Mouse (Mus musculus) heart, adult 11 months (tissue): ENCODE measurements around the gene Iqck.

Experiments
- DNase-seq: peaks from one replicate; pipeline ENCODE4 v3.0.0; 2022

Iqck gene

DNA sequence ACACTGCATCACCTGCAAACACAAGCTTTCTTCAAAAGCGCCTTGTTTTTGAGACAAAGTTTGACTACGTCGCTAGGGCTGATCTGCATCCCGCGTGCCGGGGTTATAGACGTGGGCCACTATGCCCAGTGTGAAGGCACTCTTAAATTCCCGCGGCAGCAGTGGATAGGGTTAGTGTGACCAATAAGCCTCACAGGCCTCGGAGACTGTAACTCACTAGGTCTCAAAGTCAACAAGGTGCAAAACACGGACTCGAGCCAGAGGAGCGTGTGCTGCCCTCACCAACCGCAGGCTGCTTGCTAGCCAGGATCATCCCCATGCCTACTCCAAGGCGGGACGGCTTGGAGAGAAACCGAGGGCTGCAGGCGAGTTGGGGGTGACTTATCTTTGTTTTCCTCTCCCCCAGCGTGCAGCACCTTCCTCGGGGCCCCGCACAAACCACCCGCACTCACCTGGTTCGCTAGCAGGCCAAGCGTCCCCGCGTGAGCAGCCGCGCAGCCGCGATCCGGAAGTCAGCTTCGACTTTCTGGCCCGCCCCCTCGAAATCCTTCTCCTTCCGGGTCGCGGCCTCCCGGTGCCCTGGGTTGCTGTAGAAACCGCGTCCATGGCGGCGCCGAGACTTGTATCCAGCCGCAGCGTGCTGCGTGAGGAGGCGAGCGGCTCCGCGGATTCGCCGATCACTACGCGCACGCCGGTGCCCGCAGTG, at the start of gene Iqck:
Iqck (plus strand) TSS at position 582 of the 706 bp plus-strand sequence.
- DNase-seq = peak; percentile 99

DNA sequence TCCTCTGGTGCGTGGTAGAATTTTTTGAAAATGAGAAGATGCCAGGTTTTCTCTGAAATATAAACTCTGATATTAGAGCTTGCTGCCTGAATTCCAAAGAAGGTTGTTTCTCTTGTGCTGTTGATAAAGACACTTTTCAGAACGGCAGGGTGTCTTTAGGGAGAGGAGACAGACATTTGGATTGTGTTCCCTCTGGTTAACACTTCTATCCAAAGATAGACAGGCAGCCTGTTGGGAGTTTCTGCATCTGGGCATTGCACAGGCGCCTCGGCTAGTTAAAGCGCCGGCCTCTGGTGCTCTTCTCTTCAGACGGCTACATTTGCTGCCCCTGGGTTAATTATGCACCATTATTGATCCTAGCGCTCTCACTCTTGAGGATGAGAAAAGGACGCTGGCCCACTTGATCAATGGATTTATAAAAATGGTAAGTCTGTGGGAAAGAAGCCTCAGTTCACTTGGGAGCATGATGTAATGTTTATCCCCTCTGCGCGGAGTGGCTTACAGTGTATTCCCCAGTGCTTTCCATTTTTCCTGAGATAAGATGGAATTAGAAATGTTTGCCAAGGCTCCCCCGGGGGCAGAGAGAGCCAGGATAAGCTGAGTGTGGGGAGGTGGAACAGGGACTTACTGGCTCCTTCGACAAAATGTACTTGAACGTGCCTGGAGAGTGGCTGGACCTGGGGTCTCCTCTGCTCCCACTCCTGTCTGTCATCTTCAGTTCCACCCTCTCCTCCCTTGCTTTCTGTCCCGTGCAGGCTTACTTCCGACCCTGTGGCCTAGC, 48.7 kb upstream of the Iqck start:
- peak; percentile 96 for DNase-seq

DNA sequence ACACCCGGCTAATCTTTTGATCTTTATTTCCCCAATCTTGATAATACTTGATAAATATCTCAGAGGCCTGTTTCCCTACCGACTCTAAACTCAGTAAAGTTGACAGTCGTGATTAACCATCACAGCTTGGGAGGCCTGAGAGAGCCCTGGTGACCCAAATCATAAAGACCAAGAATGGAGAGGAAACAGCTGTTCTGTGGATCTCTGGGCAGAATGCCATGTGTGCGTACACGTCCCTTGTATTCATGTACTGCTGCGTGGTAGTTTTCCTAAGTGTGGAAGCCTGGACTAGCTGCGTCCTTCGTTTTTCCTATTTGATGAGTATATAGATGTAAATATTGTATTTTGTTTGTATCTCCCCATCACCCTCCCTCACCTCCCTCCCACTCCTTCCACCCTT, 47.7 kb upstream of the Iqck start:
- peak; percentile 93 for DNase-seq

DNA sequence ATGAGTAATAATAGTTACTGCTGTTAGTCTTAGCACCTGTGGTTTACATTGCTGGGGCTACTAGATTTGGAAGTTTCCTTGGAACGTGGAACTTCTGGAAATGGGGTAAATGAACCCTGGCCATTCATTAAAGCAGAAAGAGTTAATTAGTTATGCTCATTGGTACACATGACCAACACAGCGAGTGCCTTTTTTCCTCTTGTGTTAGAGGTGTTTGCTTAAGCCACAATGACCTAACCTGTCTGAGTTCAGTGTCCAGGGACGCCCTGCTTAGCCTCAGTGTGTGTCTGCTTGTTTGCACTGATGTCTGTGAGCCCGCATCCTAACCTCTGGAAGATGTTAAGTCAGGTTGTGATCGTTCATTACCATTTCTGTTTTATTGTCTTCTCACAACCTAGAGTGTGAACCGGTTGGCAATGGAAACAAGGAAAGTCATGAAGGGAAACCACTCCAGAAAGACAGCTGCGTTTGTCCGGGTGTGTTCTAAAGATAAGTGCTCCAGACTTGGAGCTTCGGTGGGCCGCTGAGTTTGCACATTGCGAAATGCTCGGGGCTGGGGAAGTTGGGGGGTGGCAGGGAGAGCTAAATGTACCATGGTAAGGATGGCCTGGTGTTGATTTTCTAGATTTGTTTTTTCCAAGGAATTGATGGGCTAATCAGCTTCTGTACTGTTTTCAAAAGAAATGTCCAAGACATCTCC, 44.0 kb upstream of the Iqck start:
- peak; percentile 97 for DNase-seq

DNA sequence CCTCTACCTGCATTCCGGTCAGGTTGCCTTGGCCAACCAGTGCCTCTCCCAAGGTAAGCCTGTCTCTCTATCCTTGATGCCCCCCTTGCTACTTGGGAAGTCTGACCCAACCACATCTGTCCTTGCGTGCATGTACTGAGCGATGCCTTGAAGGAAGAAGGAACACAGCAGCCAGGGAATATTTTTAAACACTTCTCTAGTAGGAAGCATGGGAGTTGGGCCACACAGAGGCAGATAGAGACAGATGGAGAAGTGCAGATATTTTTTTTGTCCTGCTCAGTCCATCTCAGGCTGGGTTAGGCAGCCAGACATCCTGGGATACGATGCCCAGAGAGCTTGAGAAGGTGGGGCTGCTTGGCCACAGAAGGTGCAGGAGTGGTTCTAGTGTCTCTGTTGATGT, 42.0 kb upstream of the Iqck start:
- DNase-seq = no peak

DNA sequence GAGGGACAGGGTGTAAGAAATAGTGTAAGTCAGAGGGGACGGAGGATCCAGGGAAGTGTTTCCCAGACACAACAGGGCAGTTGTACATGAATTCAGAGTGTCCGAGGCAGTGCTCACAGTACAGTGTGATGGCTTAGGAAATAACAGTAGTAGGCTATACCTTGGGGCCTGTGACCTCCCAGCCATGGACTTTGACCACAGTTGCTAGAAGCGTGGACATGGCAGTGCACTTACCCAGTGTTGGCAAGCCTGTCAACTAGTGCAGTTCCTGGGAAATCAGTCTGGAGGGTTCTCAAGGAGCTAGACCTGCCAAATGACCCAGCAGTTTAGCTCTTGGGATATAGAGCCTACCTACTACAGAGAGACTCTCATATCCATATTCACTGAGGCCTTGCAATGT, 39.3 kb upstream of the Iqck start:
- no peak for DNase-seq

DNA sequence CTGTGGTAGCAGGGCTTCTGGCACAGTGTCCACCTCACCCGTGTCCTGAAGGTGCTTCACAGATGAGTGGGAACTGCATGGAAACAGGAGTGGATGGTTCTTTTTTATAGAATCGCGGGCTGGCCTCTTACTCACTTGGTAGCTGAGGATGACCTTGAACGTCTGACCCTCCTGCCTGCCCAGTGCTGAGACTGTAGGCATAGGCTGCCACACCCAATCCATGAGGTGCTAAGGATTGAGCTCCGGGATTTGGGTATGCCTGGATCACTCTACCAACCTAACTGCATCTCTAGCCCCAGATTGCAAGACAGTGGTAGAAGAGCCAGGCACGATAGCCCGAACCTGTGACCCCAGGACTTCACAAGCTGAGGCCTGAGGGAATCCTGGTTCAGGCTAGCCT, 37.8 kb upstream of the Iqck start:
- DNase-seq = no peak

DNA sequence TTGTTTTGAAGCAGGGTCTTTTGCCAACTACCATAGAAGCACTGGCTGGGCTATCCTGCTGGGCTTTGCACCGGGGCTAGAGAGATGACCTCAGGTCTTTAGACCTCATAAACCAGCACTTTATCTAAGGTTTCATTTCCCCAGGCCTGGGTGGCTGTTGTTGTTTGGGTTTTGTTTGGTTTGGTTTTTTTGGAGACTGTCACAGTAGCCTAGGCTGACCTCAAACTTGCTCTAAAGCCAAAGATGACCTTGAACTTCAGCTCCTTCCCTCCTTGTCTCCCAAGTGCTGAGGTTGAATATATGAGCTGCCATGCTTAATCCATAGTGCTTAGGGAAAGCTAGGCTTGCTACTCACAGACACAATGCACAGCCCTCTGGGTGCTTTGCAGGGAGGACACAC, 35.9 kb upstream of the Iqck start:
- DNase-seq = no peak

DNA sequence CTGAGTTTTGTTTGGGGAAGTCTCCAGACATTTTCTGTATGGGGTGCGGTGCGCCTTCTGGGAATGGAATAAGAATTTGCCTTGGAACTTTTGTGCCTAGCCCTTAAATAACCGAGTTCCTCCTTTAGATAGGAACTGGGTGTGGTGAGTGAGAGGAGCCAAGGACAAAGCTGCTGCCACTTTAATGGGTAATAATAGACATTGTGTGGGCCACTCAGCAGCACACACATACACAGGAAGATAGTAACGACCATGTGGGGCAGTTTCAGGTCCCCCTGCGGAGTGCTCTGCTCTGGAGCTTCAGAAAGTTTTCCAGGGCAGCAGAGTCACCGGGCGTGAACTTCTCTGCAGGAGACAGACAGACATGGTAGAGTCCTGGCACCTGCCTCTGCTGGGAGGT, 34.2 kb upstream of the Iqck start:
- DNase-seq = peak; percentile 98

DNA sequence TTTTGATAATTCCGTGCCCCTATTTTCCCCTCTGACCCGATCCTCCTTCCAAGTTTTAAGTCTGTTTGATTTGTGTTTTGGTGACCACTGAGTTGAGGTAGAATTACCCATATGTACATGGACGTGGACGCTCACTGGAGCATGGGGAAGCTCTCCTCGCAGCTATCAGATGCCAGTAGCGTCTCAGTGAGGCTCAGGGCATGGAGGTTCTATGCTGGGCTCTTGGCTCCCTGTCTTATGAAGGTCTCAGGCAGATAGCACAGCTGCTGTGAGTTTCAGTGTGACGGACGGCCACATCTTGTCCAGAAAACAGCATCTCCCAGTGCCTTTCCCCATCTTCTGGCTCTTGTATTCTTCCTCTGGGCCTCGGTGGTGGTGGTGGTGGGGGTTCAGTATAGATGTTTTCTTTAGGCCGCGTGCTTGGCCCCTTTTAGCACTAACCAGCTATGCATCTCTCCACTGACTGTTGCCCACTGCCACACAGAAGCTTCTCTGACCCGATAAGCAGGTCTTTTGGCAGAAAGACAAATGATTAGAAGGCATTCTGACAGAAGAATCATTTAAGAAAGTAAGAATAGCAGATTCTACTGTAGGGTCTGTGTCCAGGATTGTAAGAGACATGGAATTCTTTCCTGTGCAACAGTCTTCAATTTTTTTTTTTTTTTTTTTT, 33.5 kb upstream of the Iqck start:
- DNase-seq = no peak

DNA sequence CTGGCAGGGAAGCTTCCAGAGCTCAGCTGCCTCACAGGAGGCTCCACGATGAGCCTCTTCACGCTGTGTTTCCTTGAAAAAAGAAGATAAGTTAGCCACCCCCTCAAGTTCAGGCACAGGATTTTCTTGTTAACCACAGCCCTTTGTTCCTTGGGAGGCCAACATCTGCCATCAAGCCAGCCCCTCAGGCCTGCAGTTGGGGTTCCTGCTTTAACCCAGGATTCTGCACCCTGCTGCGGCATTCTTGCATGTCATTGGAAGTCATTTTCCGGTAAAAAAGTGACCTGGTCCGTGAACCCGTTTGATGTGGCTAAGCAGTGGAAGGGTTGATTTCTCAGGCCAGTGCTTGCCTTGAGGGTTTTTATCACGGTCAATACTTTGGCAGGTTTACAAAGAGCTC, 31.1 kb upstream of the Iqck start:
- no peak for DNase-seq

DNA sequence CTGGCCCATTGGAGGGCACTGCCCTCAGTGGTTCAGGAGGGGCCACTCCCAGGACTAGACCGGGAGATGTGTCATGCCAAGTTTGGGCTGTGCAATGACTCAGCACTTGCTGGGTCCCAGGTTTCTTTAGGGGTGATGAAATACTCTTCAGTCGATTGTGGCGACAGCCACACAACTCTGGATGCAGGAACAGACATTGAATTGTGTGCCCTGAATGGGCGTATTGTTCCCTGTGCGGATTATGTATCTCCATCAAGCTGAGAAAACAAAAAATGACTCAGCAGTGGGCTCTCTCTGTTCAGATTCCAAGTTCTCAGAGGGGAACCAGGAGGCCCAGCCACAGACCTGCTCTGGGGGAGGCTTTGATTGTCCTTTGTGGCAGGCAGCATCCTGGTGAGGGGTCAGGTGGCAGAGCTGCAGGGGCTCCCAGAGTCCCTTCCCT, 27.6 kb upstream of the Iqck start:
- no peak for DNase-seq

DNA sequence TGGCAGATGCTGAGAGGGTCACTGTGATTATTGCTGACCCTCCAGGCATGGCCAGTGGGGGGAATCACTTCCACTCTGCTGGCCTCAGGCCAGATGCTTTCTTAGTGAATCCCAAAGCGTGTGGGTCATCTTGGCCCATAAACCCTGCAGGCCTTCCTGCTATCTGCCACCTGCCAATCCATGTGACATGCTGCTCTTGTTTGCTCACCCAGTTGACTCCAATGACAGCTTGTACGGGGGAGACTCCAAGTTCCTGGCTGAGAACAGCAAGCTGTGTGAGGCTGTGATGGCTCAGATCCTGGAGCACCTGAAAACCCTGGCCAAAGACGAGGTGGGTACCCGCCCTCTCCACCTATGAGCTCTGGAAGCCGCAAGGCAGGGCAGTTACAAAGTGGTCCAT, 17.7 kb upstream of the Iqck start:
- no peak for DNase-seq

DNA sequence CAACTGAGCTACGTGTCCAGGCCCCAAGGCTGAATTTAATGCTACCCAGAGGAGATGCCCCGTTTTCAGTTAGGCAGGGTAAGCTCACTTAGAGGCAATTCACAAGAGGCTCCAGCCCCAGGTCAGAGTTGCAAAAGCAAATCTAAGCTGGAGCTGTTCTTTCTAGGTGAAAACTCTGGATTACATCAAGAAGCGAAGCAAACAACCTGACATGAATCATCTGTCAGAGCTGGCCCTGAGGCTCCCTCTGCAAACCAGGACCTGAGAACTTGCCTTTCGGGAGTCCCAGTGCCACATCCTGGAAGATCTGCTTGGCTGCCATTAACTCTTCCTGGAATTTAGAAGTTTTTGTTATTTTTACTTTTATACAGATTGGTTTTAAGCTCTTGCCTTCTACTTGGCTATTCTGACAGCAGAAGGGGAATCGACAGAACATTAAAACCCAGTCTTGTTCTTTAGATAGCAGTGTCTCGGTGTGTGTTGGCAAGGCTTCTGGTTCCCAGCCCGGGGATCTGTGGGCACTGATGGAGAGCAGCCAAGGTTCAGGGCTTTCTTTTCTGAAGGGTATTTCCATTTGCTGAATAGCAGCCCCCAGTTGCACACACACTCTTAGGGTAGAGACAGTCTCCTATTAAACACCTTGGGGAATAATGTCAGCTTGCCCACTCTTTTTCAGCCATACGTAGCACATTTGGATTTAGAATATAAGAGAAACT, 14.4 kb upstream of the Iqck start:
- DNase-seq = peak; percentile 92

DNA sequence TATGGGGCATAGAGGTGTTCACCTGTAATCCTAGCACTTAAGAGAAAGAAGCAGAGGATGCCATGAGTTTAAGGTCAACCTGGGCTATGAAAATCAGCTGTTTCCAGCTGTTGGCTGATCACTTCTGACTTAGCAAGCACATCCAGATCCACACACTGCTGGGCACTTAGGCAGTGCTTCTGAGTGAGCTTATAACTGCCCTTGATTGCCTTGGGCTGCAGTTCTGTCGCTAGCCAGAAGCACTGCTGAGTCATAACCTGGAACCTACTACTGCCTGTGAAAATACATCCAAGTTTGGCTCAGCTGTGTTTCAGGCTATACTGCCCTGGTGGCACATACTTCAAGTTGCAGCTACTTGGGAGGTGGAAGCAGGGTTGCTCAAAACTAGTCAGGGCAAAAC, 13.8 kb upstream of the Iqck start:
- peak; percentile 92 for DNase-seq

DNA sequence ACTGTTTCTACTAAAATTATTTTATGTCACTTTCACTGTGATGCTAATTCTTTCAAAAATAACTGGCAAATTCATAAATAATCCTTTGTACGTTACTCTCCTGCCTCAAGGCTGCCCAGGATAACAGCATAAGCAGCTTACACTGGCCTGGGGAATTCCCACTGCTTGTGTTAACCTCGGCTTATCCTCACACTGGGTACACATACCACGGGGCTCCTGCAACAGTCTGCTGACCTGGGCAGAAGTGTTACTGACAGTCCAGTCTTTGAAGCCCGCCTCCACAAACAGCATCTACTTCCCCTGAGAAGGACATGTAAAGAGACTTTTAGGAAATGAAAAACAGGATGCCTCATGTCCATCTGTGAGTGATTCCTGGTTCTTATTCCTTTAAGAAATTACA, 12.6 kb upstream of the Iqck start:
- peak; percentile 87 for DNase-seq

DNA sequence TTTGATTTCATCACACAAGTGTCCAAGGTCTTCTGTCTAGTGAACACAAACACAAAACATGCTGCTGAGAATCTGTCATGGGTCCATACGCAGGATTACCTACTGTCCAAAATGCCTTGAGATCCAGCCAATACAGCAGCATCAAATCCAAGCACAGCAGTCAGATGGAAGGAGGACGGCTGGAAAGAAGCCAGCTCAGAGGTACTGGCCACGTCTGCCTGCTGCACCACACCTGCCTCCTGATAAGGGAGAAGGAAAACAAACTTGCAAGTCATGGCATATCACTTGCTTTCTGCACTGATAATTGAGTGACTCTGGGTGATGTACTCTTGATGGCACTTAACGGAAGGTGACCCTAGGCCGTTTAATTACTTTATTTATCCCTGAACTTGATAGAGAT, 10.4 kb upstream of the Iqck start:
- peak; percentile 87 for DNase-seq

DNA sequence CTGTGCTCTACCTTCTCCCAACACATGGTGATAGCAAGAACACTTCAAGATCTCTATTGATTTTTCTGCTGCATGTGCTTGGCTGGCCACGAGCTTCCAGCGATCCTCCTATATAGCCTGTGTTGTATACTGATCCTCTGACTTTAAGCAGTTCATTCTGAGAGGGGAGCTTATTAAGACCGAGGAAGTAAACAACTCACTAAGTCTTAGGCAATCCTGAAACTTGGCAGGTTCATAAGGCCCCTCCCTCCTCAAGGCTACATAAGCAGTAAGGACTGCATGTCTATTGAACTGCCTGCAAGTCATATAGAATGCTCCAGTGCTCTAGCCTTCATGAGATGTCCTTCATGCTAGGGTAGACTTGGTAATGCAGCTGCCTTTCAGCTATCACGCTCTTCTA, 9.2 kb upstream of the Iqck start:
- peak; percentile 87 for DNase-seq

DNA sequence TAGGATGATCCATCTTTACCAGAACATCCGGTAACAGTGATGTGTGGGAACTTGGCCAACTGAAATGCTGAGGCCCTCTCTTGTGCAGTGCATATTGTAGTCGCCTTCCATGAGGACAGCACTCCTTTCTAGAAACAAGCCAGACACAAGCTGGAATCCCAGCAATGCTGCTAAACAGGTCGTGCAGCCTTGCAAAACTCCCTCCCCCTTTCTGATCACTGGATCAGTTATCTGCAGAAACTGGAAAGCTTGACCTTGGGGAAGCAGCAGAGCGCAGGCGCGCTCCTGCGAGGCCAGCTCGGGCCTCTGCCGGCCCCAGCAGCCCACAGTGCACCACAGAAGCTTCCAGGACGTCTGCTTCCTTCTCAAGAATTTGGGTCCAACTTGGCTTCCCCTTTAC, 6.8 kb upstream of the Iqck start:
- peak; percentile 90 for DNase-seq

DNA sequence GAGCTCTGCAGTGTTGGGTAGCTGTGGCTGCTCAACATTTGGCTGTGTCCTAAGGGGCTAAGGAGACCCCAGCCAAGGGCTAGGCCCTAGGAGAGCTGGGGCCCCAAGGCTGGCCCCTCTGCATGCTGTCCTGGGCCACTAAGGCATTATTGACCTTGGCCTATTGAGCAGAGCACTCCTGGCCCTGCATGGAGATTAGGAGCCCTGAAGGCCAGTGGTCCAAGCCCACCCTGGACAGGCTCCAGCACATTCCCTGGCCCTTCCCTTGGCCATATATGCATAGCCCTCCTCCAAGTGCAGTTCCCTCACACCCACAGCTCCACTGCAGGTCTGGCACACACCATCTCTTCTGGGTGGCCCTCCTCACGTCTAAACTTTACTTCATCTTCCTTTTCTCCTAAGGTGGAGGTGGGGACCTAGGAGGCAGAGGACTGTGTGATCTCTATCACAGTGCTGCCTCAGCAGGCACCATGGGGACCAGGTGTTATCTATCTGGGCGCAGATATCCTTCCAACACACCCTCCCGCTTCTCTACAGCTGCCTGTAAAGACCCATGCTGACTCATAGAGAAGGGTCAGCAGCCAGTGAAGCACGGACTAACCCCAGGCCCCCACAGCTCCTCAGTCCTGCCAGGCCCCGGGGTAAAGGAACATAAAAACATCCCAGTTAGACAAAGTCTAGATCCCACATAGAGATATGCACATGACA, 5.9 kb upstream of the Iqck start:
- peak; percentile 89 for DNase-seq

DNA sequence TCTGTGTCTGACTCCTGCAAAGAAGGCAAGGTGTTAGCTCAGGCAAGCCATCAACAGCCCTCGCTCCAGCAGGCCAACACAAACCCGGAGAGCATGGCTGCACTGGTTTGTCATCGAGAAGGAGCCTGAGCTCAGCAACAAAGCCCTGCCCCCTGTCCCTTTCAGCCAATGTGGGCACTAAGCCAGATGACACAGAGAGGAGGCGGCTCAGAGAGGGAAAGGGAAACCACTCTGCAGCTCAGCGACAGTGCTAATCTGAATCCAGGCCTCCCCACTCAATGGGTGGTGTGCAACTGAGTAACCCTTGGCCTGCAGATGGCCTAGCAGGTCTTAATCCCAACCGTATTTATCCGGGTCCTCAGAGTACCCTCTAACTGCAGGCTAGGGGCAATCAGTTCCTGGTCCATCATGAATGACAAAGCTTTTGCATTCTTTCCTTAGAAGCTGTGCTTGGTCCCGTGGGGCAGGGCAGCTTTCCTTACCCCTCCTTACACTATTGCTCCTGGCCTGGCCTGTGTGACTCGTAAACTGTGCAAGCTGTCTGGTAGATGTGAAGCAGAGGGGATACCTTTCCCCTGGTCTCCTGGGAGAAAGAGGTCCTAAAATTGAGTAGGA, 4.8 kb upstream of the Iqck start:
- peak; percentile 96 for DNase-seq

DNA sequence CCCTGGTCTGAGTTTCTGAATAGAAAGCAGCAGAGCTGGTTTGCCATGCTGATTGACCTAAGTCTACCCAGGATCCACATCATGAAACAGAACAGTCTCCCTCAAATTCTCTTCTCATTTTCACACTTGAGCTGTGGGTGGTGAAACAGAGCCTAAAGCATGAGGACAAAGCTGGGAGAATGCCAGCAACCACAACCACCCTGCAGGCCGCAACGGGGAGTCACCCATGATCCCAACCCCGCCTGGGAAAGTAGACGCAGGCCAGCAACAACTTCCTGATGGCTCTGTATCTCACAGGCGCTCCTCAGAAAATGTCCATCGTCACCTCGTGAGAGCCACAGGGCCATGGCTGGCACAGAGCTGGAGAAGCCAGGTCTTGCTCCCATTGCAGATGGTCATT, 4.0 kb upstream of the Iqck start:
- peak; percentile 96 for DNase-seq
